Mouse (Mus musculus) neural tube, embryonic 12.5 days (tissue): ENCODE measurements around the gene Heph. TPM values are rescaled to one million over a fixed set of nuclear protein-coding genes. Genes with fewer than 3 reads are reported as not detected.
A peak's percentile ranks its signal among the peaks of the same experiment; 100 is the strongest.
"Not testable (repeated sequence)": the region's sequence is repeated elsewhere in the genome, so short reads cannot be mapped to it uniquely, and the experiment has no call there.

Source experiments
- ATAC-seq: fragments of 200-750 bp; cut with Nextera tagmentation; 2 replicates; pipeline ENCODE4 v1.8.0; 2017; ENCODE audit warnings: low read depth, mild to moderate bottlenecking, moderate TSS enrichment, moderate library complexity; ENCODE audit not compliant: low FRiP score
- H3K27ac ChIP-seq: fragments of 300-500 bp; sonication (generic); 2 replicates; pipeline ENCODE4 v1.5.1; 2016
- H3K27me3 ChIP-seq: fragments of 300-500 bp; sonication (generic); replicated peaks from 2 replicates; pipeline ENCODE4 v1.6.1; 2016; ENCODE audit warnings: mild to moderate bottlenecking
- H3K36me3 ChIP-seq: fragments of 300-500 bp; sonication (generic); 2 replicates; pipeline ENCODE4 v1.6.1; 2016; ENCODE audit warnings: mild to moderate bottlenecking
- H3K4me1 ChIP-seq: fragments of 300-500 bp; sonication (generic); 2 replicates; pipeline ENCODE4 v1.6.1; 2016
- H3K4me2 ChIP-seq: fragments of 300-500 bp; sonication (generic); replicated peaks from 2 replicates; pipeline ENCODE4 v1.6.1; 2016; ENCODE audit warnings: mild to moderate bottlenecking
- H3K4me3 ChIP-seq: fragments of 300-500 bp; sonication (generic); 2 replicates; pipeline ENCODE4 v1.5.1; 2016
- H3K9ac ChIP-seq: fragments of 300-500 bp; sonication (generic); 2 replicates; pipeline ENCODE4 v1.6.1; 2016; ENCODE audit warnings: mild to moderate bottlenecking
- H3K9me3 ChIP-seq: fragments of 300-500 bp; sonication (generic); 2 replicates; pipeline ENCODE4 v1.6.1; 2016; ENCODE audit warnings: mild to moderate bottlenecking
- WGBS: fragments of 180-500 bp; shearing (Covaris S2); methylation state at CpG from one replicate; pipeline ENCODE4 v1.1.7; 2016; 5-methylcytosine and 5-hydroxymethylcytosine counted together
- polyA plus RNA-seq: library from polyadenylated mRNA; unstranded; fragments of >200 nt; fragmentation: Nextera tagmentation; extraction: Ambion mirVana; gene quantifications from 2 replicates; pipeline ENCODE4 v1.2.1, GENCODE M21; 2016

Heph gene
- 8.6 and 8.7 TPM in 2 replicates for polyA plus RNA-seq

GRCm38 (mm10) chrX:96455149-96455548 is at the start of gene Heph:
TSS of gene Heph (plus strand) at chrX:96455359.
- H3K4me3 ChIP-seq: no peak within 1 kb of the TSS
- H3K4me2 ChIP-seq: peak within 1 kb of the TSS; percentile 29
- H3K36me3 ChIP-seq: no peaks in the 10 kb centered on the region
- H3K9me3 ChIP-seq: no peaks in the 10 kb centered on the region
- no peak within 1 kb of the TSS for H3K27ac ChIP-seq
- no peaks in the 10 kb centered on the region for H3K4me1 ChIP-seq
- no peaks in the 10 kb centered on the region for H3K27me3 ChIP-seq
- 63% methylated on average over 2 of the region's 2 CpGs for WGBS
- H3K9ac ChIP-seq: no peak within 1 kb of the TSS
- no peak for ATAC-seq

- not testable (repeated sequence) for H3K27ac ChIP-seq, H3K36me3 ChIP-seq, H3K9ac ChIP-seq, H3K4me2 ChIP-seq, ATAC-seq, H3K4me3 ChIP-seq, H3K9me3 ChIP-seq, H3K4me1 ChIP-seq, H3K27me3 ChIP-seq
- WGBS: 83% methylated on average over 4 of the region's 4 CpGs
These were observed 39.8 kb upstream of the Heph start for GRCm38 (mm10) chrX:96415351-96415750.

GRCm38 (mm10) chrX:96416970-96417369 is 38.2 kb upstream of the Heph start:
- no peaks in the 10 kb centered on the region for H3K9me3 ChIP-seq
- no peaks in the 10 kb centered on the region for H3K27me3 ChIP-seq
- no peak overlapping the region for H3K4me2 ChIP-seq
- H3K4me3 ChIP-seq: no peak overlapping the region
- H3K4me1 ChIP-seq: no peaks in the 10 kb centered on the region
- no peak overlapping the region for H3K9ac ChIP-seq
- no peak for ATAC-seq
- 95% methylated on average over 1 of the region's 1 CpGs for WGBS
- H3K36me3 ChIP-seq: no peaks in the 10 kb centered on the region
- no peak overlapping the region for H3K27ac ChIP-seq

- Histone ChIP-seq H3K4me2 (no peak overlapping the region), H3K27ac (no peak overlapping the region), H3K9me3 (no peaks in the 10 kb centered on the region), H3K36me3 (no peaks in the 10 kb centered on the region), H3K9ac (no peak overlapping the region), H3K4me3 (no peak overlapping the region), H3K27me3 (no peaks in the 10 kb centered on the region), H3K4me1 (no peaks in the 10 kb centered on the region)
- no peak for ATAC-seq
- 47% methylated on average over 1 of the region's 1 CpGs for WGBS
These were observed 37.4 kb upstream of the Heph start for GRCm38 (mm10) chrX:96417733-96418132.

GRCm38 (mm10) chrX:96419383-96419782 is 35.8 kb upstream of the Heph start:
- Histone ChIP-seq H3K36me3 (no peaks in the 10 kb centered on the region), H3K27ac (no peak overlapping the region), H3K4me1 (no peaks in the 10 kb centered on the region), H3K4me2 (no peak overlapping the region), H3K9me3 (no peaks in the 10 kb centered on the region), H3K27me3 (no peaks in the 10 kb centered on the region), H3K9ac (no peak overlapping the region), H3K4me3 (no peak overlapping the region)
- ATAC-seq: no peak

- Histone ChIP-seq H3K4me2 (peak within 1 kb of the TSS; percentile 29), H3K9ac (no peak within 1 kb of the TSS), H3K4me3 (no peak within 1 kb of the TSS; the same call in 1 of the 2 replicates), H3K4me1 (no peaks in the 10 kb centered on the region), H3K27me3 (no peaks in the 10 kb centered on the region), H3K36me3 (no peaks in the 10 kb centered on the region), H3K27ac (no peak within 1 kb of the TSS), H3K9me3 (no peaks in the 10 kb centered on the region)
- WGBS: 22% methylated on average over 9 of the region's 9 CpGs
- ATAC-seq: no peak
These were observed 1.2 kb downstream of the Heph start, which contains the start of gene Hsf3 for GRCm38 (mm10) chrX:96456201-96456963. TSS of gene Hsf3 (minus strand) at chrX:96456294.

GRCm38 (mm10) chrX:96501580-96501979 is 46.4 kb downstream of the Heph start:
- Histone ChIP-seq H3K4me3 (no peak overlapping the region), H3K9ac (no peak overlapping the region), H3K4me2 (no peak overlapping the region), H3K9me3 (no peaks in the 10 kb centered on the region), H3K27ac (no peak overlapping the region), H3K36me3 (no peaks in the 10 kb centered on the region), H3K27me3 (no peaks in the 10 kb centered on the region), H3K4me1 (no peaks in the 10 kb centered on the region)
- ATAC-seq: no peak
- WGBS: 71% methylated on average over 1 of the region's 1 CpGs

Other genes starting within 250 kb of the Heph start
- gene Vsig4, start 161.9 kb upstream of the Heph start, polyA plus RNA-seq: not detected in 2 replicates
- not detected in 2 replicates for gene Hsf3, start 935 bp downstream of the Heph start, polyA plus RNA-seq